In the genomic region with DNA sequence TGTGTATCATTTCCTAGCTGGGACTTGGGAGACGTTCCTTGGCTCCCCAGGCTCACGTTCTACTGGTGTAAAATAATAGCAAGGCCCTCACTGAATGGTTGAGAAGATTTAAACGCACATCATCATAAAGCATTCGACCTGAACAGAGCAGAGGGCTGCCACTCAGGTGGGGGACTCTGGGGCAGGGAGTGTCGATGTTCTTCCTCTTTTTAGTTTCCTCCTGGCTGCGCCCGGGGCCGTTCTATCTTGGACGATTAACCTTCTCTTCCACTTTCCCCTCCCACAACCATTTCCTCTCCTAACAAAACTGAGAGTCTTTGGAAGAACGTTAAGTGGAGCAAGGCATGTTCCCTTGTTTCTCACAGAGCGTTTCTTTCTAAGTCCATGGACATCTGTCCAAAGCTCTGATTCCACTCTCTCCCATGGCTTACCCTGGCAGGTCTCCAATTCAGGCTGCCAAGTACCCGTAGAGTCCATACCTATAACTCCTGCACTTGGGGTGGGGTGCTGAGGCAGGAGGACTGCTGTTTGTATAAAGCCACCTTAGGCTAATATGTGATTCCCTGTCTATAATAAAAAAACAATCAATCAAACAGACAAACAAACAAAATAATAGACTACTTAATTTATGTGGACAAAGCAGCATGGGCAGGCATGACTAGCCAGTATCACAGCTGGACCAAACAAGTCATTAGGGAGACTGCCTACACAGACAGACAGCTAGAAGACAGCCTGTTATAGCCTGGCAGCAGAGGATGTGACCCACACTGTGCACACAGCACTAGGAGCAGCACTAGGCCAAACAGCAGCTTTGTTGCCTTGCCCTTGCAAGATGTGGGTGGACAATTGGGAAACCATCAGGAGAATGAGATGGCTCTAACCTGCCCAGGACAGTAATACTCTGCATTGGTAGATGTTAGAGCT, we compare ENCODE assay signal across 15 mouse cellular contexts.
A peak's percentile ranks its signal among the peaks of the same experiment; 100 is the strongest.
DNase-seq lines count a peak whose midpoint lies in the region; ATAC-seq and TF ChIP-seq lines count a peak whose summit lies in the region.
"Had no signal": no experiment of that assay in that cellular context is flagged by ENCODE, and none has a peak within 500 bp of the region (broad histone marks: within the 10 kb centered on the region; RNA-seq: fewer than 3 reads in every experiment).

No protein-coding gene starts in this region.

- no peak for TF ChIP-seq RAD21 in CH12.LX (IDR thresholded peaks at IDR 0.05; ENCODE audit: low read depth, low read length)

- peaks cover 4% of the 10 kb centered on the region for H3K36me3 ChIP-seq in heart, adult 2 months (ENCODE audit: control insufficient read depth, insufficient read depth, low read length)
- no peaks in the 10 kb centered on the region for H3K36me3 ChIP-seq in kidney, embryonic 16.5 days (ENCODE audit: insufficient read depth, low read length)
- H3K36me3 ChIP-seq in CH12.LX (replicated peaks in 1 of 2; ENCODE audit: control insufficient read depth in 1 of 2, insufficient read depth in 1 of 2, low read length in 1 of 2): no peaks in the 10 kb centered on the region
- no peaks in the 10 kb centered on the region for H3K36me3 ChIP-seq in heart, postnatal 0 days (replicated peaks; ENCODE audit: control insufficient read depth, insufficient read depth, low read length)
- no peaks in the 10 kb centered on the region for H3K36me3 ChIP-seq in forebrain, embryonic 12.5 days (replicated peaks)
- no peaks in the 10 kb centered on the region for H3K36me3 ChIP-seq in forebrain, embryonic 16.5 days (ENCODE audit: control insufficient read depth, insufficient read depth)
- H3K36me3 ChIP-seq: embryonic facial prominence, embryonic 15.5 days; limb, embryonic 12.5 days; midbrain, embryonic 10.5 days had no signal

- TF ChIP-seq POLR2A in heart, adult 2 months (IDR thresholded peaks at IDR 0.05; ENCODE audit: insufficient read depth, low read depth, low read length): no peak
- TF ChIP-seq POLR2A in CH12.LX (IDR thresholded peaks at IDR 0.05; ENCODE audit: low read depth, low read length): no peak

- H3K4me2 ChIP-seq in kidney, embryonic 16.5 days (replicated peaks; ENCODE audit: low read depth, low read length): no peak overlapping the region
- H3K4me2 ChIP-seq in CH12.LX (ENCODE audit: insufficient read depth, low read depth, poor library complexity, severe bottlenecking): no peak overlapping the region
- peak overlapping the region; percentile 32 for H3K4me2 ChIP-seq in heart, postnatal 0 days (ENCODE audit: low read depth, low read length)
- H3K4me2 ChIP-seq in forebrain, embryonic 12.5 days: no peak overlapping the region
- H3K4me2 ChIP-seq in forebrain, embryonic 16.5 days (ENCODE audit: low read length): no peak overlapping the region
- H3K4me2 ChIP-seq: embryonic facial prominence, embryonic 15.5 days; limb, embryonic 12.5 days had no signal

- H3K27ac ChIP-seq in heart, adult 2 months: peak overlapping the region; percentile 18
- peak overlapping the region; percentile 44; the same call in 1 of the 2 replicates for H3K27ac ChIP-seq in kidney, embryonic 16.5 days (ENCODE audit: low read length)
- H3K27ac ChIP-seq in CH12.LX (ENCODE audit: insufficient read depth, low read depth): no peak overlapping the region
- H3K27ac ChIP-seq in heart, postnatal 0 days (ENCODE audit: low read depth): peak overlapping the region; percentile 64
- no peak overlapping the region for H3K27ac ChIP-seq in forebrain, embryonic 12.5 days
- no peak overlapping the region for H3K27ac ChIP-seq in forebrain, embryonic 16.5 days (ENCODE audit: low read length)
- H3K27ac ChIP-seq: embryonic facial prominence, embryonic 15.5 days; limb, embryonic 12.5 days; midbrain, embryonic 10.5 days had no signal

- no peak for TF ChIP-seq EP300 in heart, adult 2 months (IDR thresholded peaks at IDR 0.05; ENCODE audit: insufficient read depth, low read depth, low read length)
- TF ChIP-seq EP300 in CH12.LX (IDR thresholded peaks at IDR 0.05; ENCODE audit: low read length): no peak
- TF ChIP-seq EP300 in heart, postnatal 0 days (IDR thresholded peaks at IDR 0.05; ENCODE audit: low read depth): no peak

- H3K9ac ChIP-seq in heart, adult 2 months (ENCODE audit: low read depth, low read length): no peak overlapping the region
- H3K9ac ChIP-seq in kidney, embryonic 16.5 days (replicated peaks; ENCODE audit: low read length): no peak overlapping the region
- H3K9ac ChIP-seq in CH12.LX (ENCODE audit: insufficient read depth, low read depth): no peak overlapping the region
- H3K9ac ChIP-seq in heart, postnatal 0 days (replicated peaks; ENCODE audit: low read depth, low read length): no peak overlapping the region
- H3K9ac ChIP-seq in forebrain, embryonic 12.5 days: no peak overlapping the region
- no peak overlapping the region for H3K9ac ChIP-seq in forebrain, embryonic 16.5 days (replicated peaks; ENCODE audit: low read depth, low read length)
- H3K9ac ChIP-seq: embryonic facial prominence, embryonic 15.5 days; forebrain, postnatal 0 days; limb, embryonic 12.5 days had no signal

- intact Hi-C loops in heart, adult 2 months (cut with DNase I): no loop called here

- H3K4me3 ChIP-seq in heart, adult 2 months: no peak overlapping the region
- no peak overlapping the region for H3K4me3 ChIP-seq in kidney, embryonic 16.5 days (ENCODE audit: low read length)
- H3K4me3 ChIP-seq in CH12.LX (replicated peaks in 1 of 3; ENCODE audit: low read depth in 2 of 3, low read length in 2 of 3, poor library complexity in 1 of 3): no peak overlapping the region
- no peak overlapping the region for H3K4me3 ChIP-seq in heart, postnatal 0 days (ENCODE audit: low read depth, low read length)
- H3K4me3 ChIP-seq in forebrain, embryonic 12.5 days (replicated peaks): no peak overlapping the region
- no peak overlapping the region for H3K4me3 ChIP-seq in forebrain, embryonic 16.5 days (replicated peaks; ENCODE audit: low read length)
- H3K4me3 ChIP-seq: embryonic facial prominence, embryonic 15.5 days; limb, embryonic 12.5 days; midbrain, embryonic 10.5 days had no signal

- no peaks in the 10 kb centered on the region for H3K27me3 ChIP-seq in heart, adult 2 months (ENCODE audit: control insufficient read depth, insufficient read depth, low read length)
- H3K27me3 ChIP-seq in kidney, embryonic 16.5 days (ENCODE audit: insufficient read depth, low read length): no peaks in the 10 kb centered on the region
- no peaks in the 10 kb centered on the region for H3K27me3 ChIP-seq in CH12.LX (replicated peaks)
- no peaks in the 10 kb centered on the region for H3K27me3 ChIP-seq in heart, postnatal 0 days (ENCODE audit: control insufficient read depth, insufficient read depth, low read length)
- H3K27me3 ChIP-seq in forebrain, embryonic 12.5 days: no peaks in the 10 kb centered on the region
- H3K27me3 ChIP-seq in forebrain, embryonic 16.5 days (replicated peaks; ENCODE audit: control insufficient read depth, insufficient read depth, low read length): no peaks in the 10 kb centered on the region
- H3K27me3 ChIP-seq: embryonic facial prominence, embryonic 15.5 days had no signal

- TF ChIP-seq CTCF in heart, adult 2 months (IDR thresholded peaks at IDR 0.05): no peak
- TF ChIP-seq CTCF in CH12.LX (conservative IDR thresholded peaks at IDR 0.05 in 1 of 2, IDR thresholded peaks at IDR 0.05 in 1 of 2; ENCODE audit: low read depth in 2 of 2, low read length in 2 of 2): no peak
- TF ChIP-seq CTCF in heart, postnatal 0 days (IDR thresholded peaks at IDR 0.05; ENCODE audit: low read depth): no peak

- H3K79me2 ChIP-seq in heart, adult 2 months (replicated peaks; ENCODE audit: control insufficient read depth, insufficient read depth, low read length): no peaks in the 10 kb centered on the region; the same call in 1 of the 2 replicates
- H3K79me2 ChIP-seq in CH12.LX (replicated peaks; ENCODE audit: control insufficient read depth, extremely low read depth, insufficient read depth, poor library complexity, severe bottlenecking): no peaks in the 10 kb centered on the region

- H3K9me3 ChIP-seq in kidney, embryonic 16.5 days (ENCODE audit: low read length): no peaks in the 10 kb centered on the region
- H3K9me3 ChIP-seq in CH12.LX (replicated peaks; ENCODE audit: low read length): no peaks in the 10 kb centered on the region
- H3K9me3 ChIP-seq in heart, postnatal 0 days (replicated peaks; ENCODE audit: control insufficient read depth, low read length): no peaks in the 10 kb centered on the region
- no peaks in the 10 kb centered on the region for H3K9me3 ChIP-seq in forebrain, embryonic 12.5 days
- H3K9me3 ChIP-seq in forebrain, embryonic 16.5 days (ENCODE audit: control insufficient read depth, low read length): no peaks in the 10 kb centered on the region
- H3K9me3 ChIP-seq: embryonic facial prominence, embryonic 15.5 days; limb, embryonic 12.5 days; midbrain, embryonic 10.5 days had no signal

- in situ Hi-C loops in CH12.LX (cut with MboI; ENCODE audit: low pct_ligation_motif_present, low pct_unique_long_range_greater_than_20kb, low sequenced_read_pairs): no loop called here

- 9% methylated on average over 12 of the region's 12 CpGs for WGBS in heart, adult 2 months
- 11% methylated on average over 12 of the region's 12 CpGs for WGBS in kidney, embryonic 16.5 days
- 30% methylated on average over 12 of the region's 12 CpGs for WGBS in heart, postnatal 0 days
- WGBS in forebrain, embryonic 12.5 days: 86% methylated on average over 12 of the region's 12 CpGs
- 75% methylated on average over 12 of the region's 12 CpGs for WGBS in forebrain, embryonic 16.5 days

- H3K4me1 ChIP-seq in heart, adult 2 months (ENCODE audit: control insufficient read depth, insufficient read depth, low read length): peaks cover 29% of the 10 kb centered on the region
- H3K4me1 ChIP-seq in kidney, embryonic 16.5 days (ENCODE audit: insufficient read depth, low read length): peaks cover 48% of the 10 kb centered on the region
- H3K4me1 ChIP-seq in CH12.LX (ENCODE audit: control insufficient read depth in 1 of 2, insufficient read depth in 2 of 2): peaks cover 3 to 17% of the 10 kb centered on the region in 2 experiments
- H3K4me1 ChIP-seq in heart, postnatal 0 days (ENCODE audit: control insufficient read depth, insufficient read depth): peaks cover 45% of the 10 kb centered on the region
- H3K4me1 ChIP-seq in forebrain, embryonic 12.5 days: 0 out of 2 replicates have a peak, but pooled peaks cover 7% of the 10 kb centered on the region
- H3K4me1 ChIP-seq in forebrain, embryonic 16.5 days (replicated peaks; ENCODE audit: control insufficient read depth, insufficient read depth, low read length): peaks cover 5% of the 10 kb centered on the region; the same call in 1 of the 2 replicates

- ATAC-seq in kidney, embryonic 16.5 days (ENCODE audit: low FRiP score, low TSS enrichment): peak; percentile 57; the same call in 1 of the 2 replicates
- peak; percentile 18; the same call in 1 of the 2 replicates for ATAC-seq in heart, postnatal 0 days (ENCODE audit: insufficient read depth, low read depth)
- ATAC-seq in forebrain, embryonic 12.5 days (ENCODE audit: low FRiP score): no peak
- no peak for ATAC-seq in forebrain, embryonic 16.5 days
- ATAC-seq: forebrain, postnatal 0 days had no signal

- dilution Hi-C loops in CH12.LX (cut with MboI; ENCODE audit: extremely low pct_ligation_motif_present, extremely low pct_unique_long_range_greater_than_20kb, low sequenced_read_pairs): no loop called here

- DNase-seq in heart, adult 2 months: no peak
- no peak for DNase-seq in heart, adult 8-10 months (ENCODE audit: low spot score)
- no peak for DNase-seq in kidney, adult 9 months
- DNase-seq in CH12.LX (ENCODE audit: extremely low read depth): peak; percentile 31
- DNase-seq in heart, postnatal 0 days (ENCODE audit: low spot score): no peak
- DNase-seq: forebrain, postnatal 0 days; kidney, adult 2 months; right cerebral cortex, postnatal 4 days; thymus, postnatal 36 days had no signal

Comparison
In these comparisons a context has a peak if more than half of its experiments do, and no peak if none do; other contexts are left out.
1. H3K27ac ChIP-seq: peak in heart, adult 2 months (single experiment), kidney, embryonic 16.5 days (single experiment) and heart, postnatal 0 days (single experiment); none in CH12.LX (single experiment), forebrain, embryonic 12.5 days (single experiment) and forebrain, embryonic 16.5 days (single experiment).
2. ATAC-seq: peak in kidney, embryonic 16.5 days (single experiment) and heart, postnatal 0 days (single experiment); none in forebrain, embryonic 12.5 days (single experiment) and forebrain, embryonic 16.5 days (single experiment).